Mouse (Mus musculus): ENCODE results near the gene Slc20a1.
A peak's percentile ranks its signal among the peaks of the same experiment; 100 is the strongest.

Slc20a1 gene

GRCm38 (mm10) chr2:129256006-129256405 is 57.4 kb downstream of the Slc20a1 start:
- DNase-seq = peak in 1 of 2 experiments; percentile 9

DNA sequence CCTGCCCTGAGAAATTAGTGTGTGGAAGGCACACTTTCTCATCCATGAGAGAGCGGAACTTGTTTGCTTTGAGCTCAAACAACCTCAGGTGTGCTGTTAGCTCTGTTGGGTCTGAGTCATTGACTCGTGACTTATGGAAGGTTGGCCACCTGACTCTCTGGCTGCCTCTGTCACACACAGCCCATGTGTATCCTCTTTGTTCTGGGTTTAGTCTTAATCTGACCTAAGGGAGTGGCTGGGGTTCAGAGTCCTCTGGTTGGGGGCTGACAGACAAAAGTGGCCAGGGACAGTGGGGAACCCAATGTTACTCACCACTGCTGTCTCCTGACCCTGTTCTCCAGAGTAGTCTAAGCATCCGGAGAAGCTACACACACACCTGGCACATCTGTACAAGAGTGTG is 59.5 kb downstream of the Slc20a1 start:
- peak in 1 of 2 experiments; percentile 8 for DNase-seq

- DNase-seq = peak; percentile 20 to 71
These were observed 60.1 kb downstream of the Slc20a1 start for GRCm38 (mm10) chr2:129258475-129259211.

DNA sequence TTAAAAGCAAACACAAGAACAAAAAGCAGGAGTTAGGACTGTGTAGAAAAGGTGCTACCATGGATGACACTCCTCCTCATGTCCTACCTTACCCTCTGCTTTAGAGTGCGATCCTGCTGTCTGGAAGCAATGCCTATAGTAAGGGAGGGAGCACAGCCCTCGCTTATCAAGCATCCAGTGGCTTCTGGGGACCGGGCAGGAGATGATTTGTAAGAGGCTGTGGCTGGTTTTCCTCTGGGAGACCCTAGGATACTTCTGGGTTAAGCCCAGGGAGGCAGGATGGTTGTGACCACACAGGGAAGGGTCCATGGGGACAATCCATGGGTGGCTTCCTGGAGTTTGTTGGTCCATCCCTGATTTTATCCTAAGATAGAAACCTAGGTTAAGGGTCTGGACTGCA is 62.1 kb downstream of the Slc20a1 start:
- DNase-seq = peak in 1 of 2 experiments; percentile 8

All from lung, postnatal 4 days (tissue).